Mouse (Mus musculus) skeletal muscle tissue, adult 2 months (tissue): ENCODE measurements around the gene Ago3.
A peak's percentile ranks its signal among the peaks of the same experiment; 100 is the strongest.

Experiments
- DNase-seq: peaks from one replicate; pipeline ENCODE4 v3.0.0-alpha.2; 2012; ENCODE audit warnings: low read depth, low spot score

The Ago3 gene

GRCm38 (mm10) chr4:126310344-126310743 is 119.0 kb downstream of the Ago3 start:
- DNase-seq = no peak

GRCm38 (mm10) chr4:126309922-126310309 is 119.4 kb downstream of the Ago3 start:
- peak; percentile 83 for DNase-seq

GRCm38 (mm10) chr4:126309211-126309921 is 120.0 kb downstream of the Ago3 start:
- DNase-seq = no peak

GRCm38 (mm10) chr4:126306827-126307226 is 122.5 kb downstream of the Ago3 start:
- no peak for DNase-seq

- no peak for DNase-seq
Measured at GRCm38 (mm10) chr4:126306058-126306457, 123.3 kb downstream of the Ago3 start.

GRCm38 (mm10) chr4:126305428-126305827 is 123.9 kb downstream of the Ago3 start:
- no peak for DNase-seq

- DNase-seq = no peak
Measured at GRCm38 (mm10) chr4:126303877-126304276, 125.5 kb downstream of the Ago3 start.

GRCm38 (mm10) chr4:126301584-126302309 is 127.6 kb downstream of the Ago3 start:
- DNase-seq = no peak

GRCm38 (mm10) chr4:126300916-126301583 is 128.3 kb downstream of the Ago3 start:
- DNase-seq = no peak

GRCm38 (mm10) chr4:126296617-126297101 is 132.7 kb downstream of the Ago3 start:
- DNase-seq = peak; percentile 54

GRCm38 (mm10) chr4:126295937-126296336 is 133.4 kb downstream of the Ago3 start:
- DNase-seq = no peak

GRCm38 (mm10) chr4:126295152-126295551 is 134.2 kb downstream of the Ago3 start:
- no peak for DNase-seq

- DNase-seq = no peak
Measured at GRCm38 (mm10) chr4:126291196-126291595, 138.2 kb downstream of the Ago3 start.

- no peak for DNase-seq
Measured at GRCm38 (mm10) chr4:126290314-126290713, 139.0 kb downstream of the Ago3 start.

- DNase-seq = no peak
Measured at GRCm38 (mm10) chr4:126288085-126288666, 141.2 kb downstream of the Ago3 start.

GRCm38 (mm10) chr4:126287302-126287995 is 141.9 kb downstream of the Ago3 start:
- no peak for DNase-seq

- DNase-seq = no peak
Measured at GRCm38 (mm10) chr4:126286492-126286891, 142.9 kb downstream of the Ago3 start, which contains the start of gene Col8a2. Gene Col8a2, plus strand, starts transcription at chr4:126286793.

GRCm38 (mm10) chr4:126283582-126283981 is 145.8 kb downstream of the Ago3 start:
- no peak for DNase-seq

GRCm38 (mm10) chr4:126281706-126282105 is 147.7 kb downstream of the Ago3 start:
- DNase-seq = no peak
